Comparison of ENCODE assay signal across 18 mouse cellular contexts in genomic region chr9:44551138-44551537, GRCm38 (mm10). TPM values are rescaled to one million over a fixed set of nuclear protein-coding genes. Genes with fewer than 3 reads are reported as not detected.
"Had no signal": no experiment of that assay in that cellular context is flagged by ENCODE, and none has a peak within 500 bp of the region (broad histone marks: within the 10 kb centered on the region; RNA-seq: fewer than 3 reads in every experiment).

No protein-coding gene starts in this region.

- H3K27ac ChIP-seq: intestine, embryonic 15.5 days; layer of hippocampus, adult 2 months; limb, embryonic 13.5 days; liver, embryonic 13.5 days; midbrain, embryonic 13.5 days; neural tube, embryonic 12.5 days had no signal

- H3K4me3 ChIP-seq: intestine, embryonic 15.5 days; layer of hippocampus, adult 2 months; limb, embryonic 13.5 days; liver, embryonic 13.5 days; midbrain, embryonic 13.5 days; neural tube, embryonic 12.5 days had no signal

- H3K36me3 ChIP-seq: intestine, embryonic 15.5 days; limb, embryonic 13.5 days; liver, embryonic 13.5 days; midbrain, embryonic 13.5 days; neural tube, embryonic 12.5 days had no signal

- H3K27me3 ChIP-seq: intestine, embryonic 15.5 days; limb, embryonic 13.5 days; liver, embryonic 13.5 days; midbrain, embryonic 13.5 days; neural tube, embryonic 12.5 days had no signal

- H3K9me3 ChIP-seq: intestine, embryonic 15.5 days; limb, embryonic 13.5 days; liver, embryonic 13.5 days; midbrain, embryonic 13.5 days; neural tube, embryonic 12.5 days had no signal

- H3K9ac ChIP-seq: intestine, embryonic 15.5 days; limb, embryonic 13.5 days; liver, embryonic 13.5 days; midbrain, embryonic 13.5 days; neural tube, embryonic 12.5 days had no signal

- H3K4me1 ChIP-seq: intestine, embryonic 15.5 days; liver, embryonic 13.5 days; midbrain, embryonic 13.5 days; neural tube, embryonic 12.5 days had no signal

- H3K4me2 ChIP-seq: intestine, embryonic 15.5 days; limb, embryonic 13.5 days; liver, embryonic 13.5 days; midbrain, embryonic 13.5 days; neural tube, embryonic 12.5 days had no signal

- DNase-seq: kidney, adult 18-20 months; kidney, postnatal 10 days; kidney, postnatal 4 days; left cerebral cortex, postnatal 4 days; liver, embryonic 13.5 days; lung, postnatal 10 days; right cerebral cortex, postnatal 25 days; thymus, postnatal 4 days had no signal

- ATAC-seq: intestine, embryonic 15.5 days; midbrain, embryonic 13.5 days had no signal

RNA-seq across cellular contexts. Expression of gene Cxcr5, which starts 10.5 kb away (rescaled TPM):
- total RNA-seq: layer of hippocampus, adult 2 months; layer of hippocampus, postnatal 14 days; left cerebral cortex, adult 18-20 months; left cerebral cortex, postnatal 10 days; left cerebral cortex, postnatal 4 days; midbrain, postnatal 0 days had no signal
- polyA plus RNA-seq: kidney, embryonic 14.5 days; midbrain, embryonic 13.5 days; midbrain, postnatal 0 days; neural tube, embryonic 12.5 days had no signal
